Mouse (Mus musculus): ENCODE data around the gene Zfp94.

GRCm38 (mm10) chr7:24287670-24288069 lies 28.8 kb downstream of the Zfp94 start:
- TF ChIP-seq CTCF (IDR thresholded peaks at IDR 0.05; ENCODE audit: borderline replicate concordance, insufficient read depth, low read length) (no peak), POLR2A (IDR thresholded peaks at IDR 0.05; ENCODE audit: low read depth, low read length) (no peak)

All from embryonic fibroblast, embryonic 13.5 days (primary cell).